Mouse (Mus musculus): ENCODE measurements around the gene Klhdc8b. TPM values are rescaled to one million over a fixed set of nuclear protein-coding genes. Genes with fewer than 3 reads are reported as not detected.
A peak's percentile ranks its signal among the peaks of the same experiment; 100 is the strongest.

Gene Klhdc8b
- polyA plus RNA-seq, 2 experiments from 2014 or later: 1.6 to 2.1 TPM

GRCm38 (mm10) chr9:108480813-108481519, 19.6 kb upstream of the Klhdc8b start:
- ATAC-seq: no peak

- no peak for ATAC-seq
Measured at GRCm38 (mm10) chr9:108479721-108480351, 18.5 kb upstream of the Klhdc8b start, which contains the start of gene Lamb2. TSS of gene Lamb2 (plus strand) at chr9:108479736.

GRCm38 (mm10) chr9:108479241-108479640, 17.9 kb upstream of the Klhdc8b start:
- ATAC-seq: no peak

- no peak for ATAC-seq
Measured at GRCm38 (mm10) chr9:108478638-108479156, 17.3 kb upstream of the Klhdc8b start.

GRCm38 (mm10) chr9:108474528-108474927, 13.1 kb upstream of the Klhdc8b start:
- no peak for ATAC-seq

- ATAC-seq: no peak
Measured at GRCm38 (mm10) chr9:108469845-108470244, 8.5 kb upstream of the Klhdc8b start.

- ATAC-seq: no peak
Measured at GRCm38 (mm10) chr9:108469430-108469829, 8.0 kb upstream of the Klhdc8b start.

- ATAC-seq: no peak
Measured at GRCm38 (mm10) chr9:108466219-108466618, 4.8 kb upstream of the Klhdc8b start.

GRCm38 (mm10) chr9:108463713-108464112, 2.3 kb upstream of the Klhdc8b start:
- no peak for ATAC-seq

GRCm38 (mm10) chr9:108462192-108462591, 811 bp upstream of the Klhdc8b start:
- ATAC-seq: no peak

- ATAC-seq: no peak
Measured at GRCm38 (mm10) chr9:108461675-108462074, 294 bp upstream of the Klhdc8b start.

- peak; percentile 90 for ATAC-seq
Measured at GRCm38 (mm10) chr9:108460319-108461178, 832 bp downstream of the Klhdc8b start, which contains the start of gene Ccdc71. TSS of gene Ccdc71 (plus strand) at chr9:108460527.

- ATAC-seq: no peak
Measured at GRCm38 (mm10) chr9:108459939-108460318, 1.5 kb downstream of the Klhdc8b start.

GRCm38 (mm10) chr9:108456953-108457352, 4.4 kb downstream of the Klhdc8b start:
- no peak for ATAC-seq

- ATAC-seq: no peak
Measured at GRCm38 (mm10) chr9:108455747-108456571, 5.4 kb downstream of the Klhdc8b start.

- ATAC-seq: no peak
Measured at GRCm38 (mm10) chr9:108454429-108454828, 7.0 kb downstream of the Klhdc8b start.

- ATAC-seq: no peak
Measured at GRCm38 (mm10) chr9:108453458-108453857, 7.9 kb downstream of the Klhdc8b start.

GRCm38 (mm10) chr9:108452911-108453310, 8.5 kb downstream of the Klhdc8b start:
- no peak for ATAC-seq

GRCm38 (mm10) chr9:108452291-108452906, 9.0 kb downstream of the Klhdc8b start:
- ATAC-seq: peak; percentile 59

GRCm38 (mm10) chr9:108451519-108452160, 9.7 kb downstream of the Klhdc8b start:
- ATAC-seq: no peak

- ATAC-seq: no peak
Measured at GRCm38 (mm10) chr9:108451170-108451493, 10.2 kb downstream of the Klhdc8b start.
